Mouse (Mus musculus) hindbrain, postnatal 0 days (tissue): ENCODE results near the gene Iqgap2. TPM values are rescaled to one million over a fixed set of nuclear protein-coding genes. Genes with fewer than 3 reads are reported as not detected.

Experiments used
- ATAC-seq: fragments of 200-750 bp; cut with Nextera tagmentation; 2 replicates; pipeline ENCODE4 v1.8.0; 2017; ENCODE audit warnings: mild to moderate bottlenecking, moderate TSS enrichment, moderate library complexity
- DNase-seq: peaks from one replicate; pipeline ENCODE4 v3.0.0-alpha.2; 2015; ENCODE audit warnings: low spot score
- H3K27ac ChIP-seq: fragments of 300-500 bp; sonication (generic); 2 replicates; pipeline ENCODE4 v1.5.1; 2014; ENCODE audit warnings: mild to moderate bottlenecking
- H3K27me3 ChIP-seq: fragments of 300-500 bp; sonication (generic); 2 replicates; pipeline ENCODE4 v1.6.1; 2014; ENCODE audit warnings: low read length, mixed read lengths; ENCODE audit not compliant: insufficient read depth
- H3K36me3 ChIP-seq: fragments of 300-500 bp; sonication (generic); 2 replicates; pipeline ENCODE4 v1.6.1; 2014; ENCODE audit warnings: low read length, mixed read lengths; ENCODE audit not compliant: insufficient read depth
- H3K4me1 ChIP-seq: fragments of 300-500 bp; sonication (generic); 2 replicates; pipeline ENCODE4 v1.6.1; 2014; ENCODE audit warnings: antibody characterized with exemption, low read length, mixed read lengths; ENCODE audit not compliant: insufficient read depth
- H3K4me2 ChIP-seq: fragments of 300-500 bp; sonication (generic); 2 replicates; pipeline ENCODE4 v1.6.1; 2014; ENCODE audit warnings: low read depth, mild to moderate bottlenecking, low read length, moderate library complexity, mixed read lengths
- H3K4me3 ChIP-seq: fragments of 300-500 bp; sonication (generic); 2 replicates; pipeline ENCODE4 v1.5.1; 2014; ENCODE audit warnings: low read length
- H3K9ac ChIP-seq: fragments of 300-500 bp; sonication (generic); replicated peaks from 2 replicates; pipeline ENCODE4 v1.6.1; 2014; ENCODE audit warnings: mild to moderate bottlenecking, low read length, moderate library complexity, mixed read lengths
- H3K9me3 ChIP-seq: fragments of 300-500 bp; sonication (generic); 2 replicates; pipeline ENCODE4 v1.6.1; 2016; ENCODE audit warnings: low read length, mixed read lengths
- CTCF ChIP-seq: IDR thresholded peaks from 2 replicates; pipeline ENCODE4 v1.5.1; 2016; ENCODE audit warnings: antibody characterized with exemption, control low read depth, low read depth
- WGBS: fragments of 180-500 bp; shearing (Covaris S2); extraction: QIAGEN DNeasy Blood & Tissue Kit; methylation state at CpG from one replicate; pipeline ENCODE4 v1.1.7; 2014; 5-methylcytosine and 5-hydroxymethylcytosine counted together
- polyA plus RNA-seq: library from polyadenylated mRNA; unstranded; fragments of >200 nt; fragmentation: Nextera tagmentation; extraction: Ambion mirVana; gene quantifications from 2 replicates; pipeline ENCODE4 v1.2.1, GENCODE M21; 2015
- total RNA-seq: library from RNA; depleted of rRNA; stranded (reverse); fragments of >200 nt; gene quantifications from 2 replicates; pipeline ENCODE4 v1.2.3, GENCODE M21; 2014

The Iqgap2 gene
- total and polyA plus RNA-seq, 2 experiments from 2014 or later = 2.9 to 3.1 TPM

- Histone ChIP-seq H3K9me3 (no peaks in the 10 kb centered on the region), H3K4me2 (no peak overlapping the region), H3K27me3 (no peaks in the 10 kb centered on the region), H3K4me1 (peaks cover 9% of the 10 kb centered on the region; the same call in 1 of the 2 replicates), H3K27ac (no peak overlapping the region), H3K9ac (no peak overlapping the region), H3K4me3 (no peak overlapping the region), H3K36me3 (no peaks in the 10 kb centered on the region)
- WGBS = 63% methylated on average over 4 of the region's 4 CpGs
- no peak for TF ChIP-seq CTCF
- ATAC-seq = no peak
- no peak for DNase-seq
These were observed 19.7 kb downstream of the Iqgap2 start for GRCm38 (mm10) chr13:95871993-95872392.

DNA sequence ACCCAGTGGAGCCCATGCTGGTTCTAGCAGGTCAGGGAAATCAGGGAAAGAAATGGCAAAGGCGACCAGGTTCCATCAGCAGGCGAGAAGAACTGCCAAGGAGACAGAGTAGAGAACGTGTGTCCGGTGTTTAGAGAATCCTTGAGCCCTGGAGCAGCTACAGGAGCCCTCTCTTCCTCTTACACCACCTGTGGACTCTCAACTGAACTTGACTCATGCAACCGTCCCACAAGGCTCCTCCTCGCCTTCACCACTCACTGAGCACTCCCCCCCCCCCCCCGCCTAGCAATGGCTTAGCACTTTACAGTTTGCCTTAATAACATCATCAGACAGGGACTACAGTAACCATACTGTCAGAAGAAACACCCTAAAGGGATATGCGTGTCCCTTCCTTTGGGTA, 21.1 kb downstream of the Iqgap2 start:
- H3K4me1 ChIP-seq = peaks cover 9% of the 10 kb centered on the region; the same call in 1 of the 2 replicates
- no peaks in the 10 kb centered on the region for H3K27me3 ChIP-seq
- 88% methylated on average over 8 of the region's 8 CpGs for WGBS
- ATAC-seq = no peak
- no peak overlapping the region for H3K9ac ChIP-seq
- no peaks in the 10 kb centered on the region for H3K36me3 ChIP-seq
- no peak for DNase-seq
- no peak overlapping the region for H3K27ac ChIP-seq
- TF ChIP-seq CTCF = no peak
- no peaks in the 10 kb centered on the region for H3K9me3 ChIP-seq
- no peak overlapping the region for H3K4me2 ChIP-seq
- H3K4me3 ChIP-seq = no peak overlapping the region

DNA sequence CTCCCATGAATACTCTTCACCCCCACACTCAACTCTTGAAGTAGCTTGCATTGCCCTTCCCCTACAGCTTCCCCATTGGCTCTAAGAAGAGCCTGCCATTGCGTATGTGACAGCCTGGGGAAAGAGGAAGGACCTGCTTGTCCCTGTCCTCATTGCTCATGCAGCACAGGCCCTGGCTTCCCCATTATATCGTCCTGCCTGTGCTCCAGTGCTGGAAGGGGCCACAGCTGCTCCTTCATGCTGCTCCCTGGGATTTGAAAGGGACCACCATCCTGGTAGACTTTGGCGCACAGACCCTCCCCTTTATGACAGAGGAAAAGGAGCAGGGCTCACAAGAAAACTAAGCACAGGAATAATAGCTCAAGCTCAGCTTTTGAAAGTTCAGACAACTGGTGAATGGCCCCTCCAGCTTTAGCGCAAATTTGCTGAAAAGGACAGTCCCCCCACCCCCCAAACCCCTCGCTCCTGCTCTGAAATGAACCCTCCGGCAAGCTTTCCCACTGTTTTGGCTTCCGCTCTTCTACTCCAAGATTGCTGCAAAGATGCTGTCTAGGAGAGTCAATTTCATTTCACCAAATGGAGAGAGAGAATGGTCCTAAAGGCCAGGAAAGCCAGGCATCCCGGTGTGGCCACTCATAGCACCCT, 22.7 kb downstream of the Iqgap2 start:
- no peaks in the 10 kb centered on the region for H3K9me3 ChIP-seq
- no peaks in the 10 kb centered on the region for H3K27me3 ChIP-seq
- H3K4me3 ChIP-seq = no peak overlapping the region
- DNase-seq (peak; percentile 26), ATAC-seq (peak; percentile 60)
- no peaks in the 10 kb centered on the region for H3K36me3 ChIP-seq
- H3K9ac ChIP-seq = no peak overlapping the region; the same call in 1 of the 2 replicates
- 28% methylated on average over 8 of the region's 8 CpGs for WGBS
- H3K4me2 ChIP-seq = peak overlapping the region; percentile 28; the same call in 1 of the 2 replicates
- no peak for TF ChIP-seq CTCF
- H3K4me1 ChIP-seq = peaks cover 9% of the 10 kb centered on the region; the same call in 1 of the 2 replicates
- H3K27ac ChIP-seq = no peak overlapping the region

GRCm38 (mm10) chr13:95862201-95862600, 29.5 kb downstream of the Iqgap2 start:
- WGBS = 85% methylated on average over 8 of the region's 8 CpGs
- ATAC-seq (no peak), DNase-seq (no peak)
- Histone ChIP-seq H3K9me3 (no peaks in the 10 kb centered on the region), H3K9ac (no peak overlapping the region), H3K4me1 (no peaks in the 10 kb centered on the region), H3K4me3 (no peak overlapping the region), H3K36me3 (no peaks in the 10 kb centered on the region), H3K27ac (no peak overlapping the region), H3K27me3 (no peaks in the 10 kb centered on the region), H3K4me2 (no peak overlapping the region)
- TF ChIP-seq CTCF = no peak

GRCm38 (mm10) chr13:95859271-95859670, 32.5 kb downstream of the Iqgap2 start:
- WGBS = 68% methylated on average over 4 of the region's 4 CpGs
- ATAC-seq (no peak), DNase-seq (no peak)
- Histone ChIP-seq H3K4me1 (no peaks in the 10 kb centered on the region), H3K27ac (no peak overlapping the region), H3K27me3 (no peaks in the 10 kb centered on the region), H3K9me3 (no peaks in the 10 kb centered on the region), H3K36me3 (no peaks in the 10 kb centered on the region), H3K4me3 (no peak overlapping the region), H3K4me2 (no peak overlapping the region), H3K9ac (no peak overlapping the region)
- TF ChIP-seq CTCF = no peak

DNA sequence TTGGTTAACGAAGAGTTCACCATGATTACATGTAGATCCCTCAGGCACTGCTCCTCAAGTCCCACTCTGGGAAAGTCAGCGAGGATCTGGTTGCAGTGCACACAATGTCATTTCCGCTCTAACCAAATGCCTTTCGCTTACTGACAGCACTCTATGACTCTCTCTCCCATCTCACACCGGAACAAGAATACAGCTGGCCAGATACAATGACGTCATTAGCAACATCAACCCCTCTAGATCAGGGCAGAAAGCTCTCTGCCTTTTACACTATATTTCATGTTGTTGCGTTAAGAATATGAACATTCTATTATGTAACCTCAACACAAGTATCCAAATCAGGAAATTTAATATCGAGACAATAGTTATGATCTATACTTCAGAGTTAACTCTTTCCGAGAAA, 32.9 kb downstream of the Iqgap2 start:
- Histone ChIP-seq H3K9me3 (no peaks in the 10 kb centered on the region), H3K9ac (no peak overlapping the region), H3K27ac (no peak overlapping the region), H3K4me3 (no peak overlapping the region), H3K4me2 (no peak overlapping the region), H3K27me3 (no peaks in the 10 kb centered on the region), H3K4me1 (no peaks in the 10 kb centered on the region), H3K36me3 (no peaks in the 10 kb centered on the region)
- DNase-seq (no peak), ATAC-seq (no peak)
- TF ChIP-seq CTCF = no peak
- WGBS = 89% methylated on average over 9 of the region's 9 CpGs

GRCm38 (mm10) chr13:95855537-95855936, 36.2 kb downstream of the Iqgap2 start:
- Histone ChIP-seq H3K27me3 (no peaks in the 10 kb centered on the region), H3K4me1 (no peaks in the 10 kb centered on the region), H3K9me3 (no peaks in the 10 kb centered on the region), H3K4me2 (no peak overlapping the region), H3K27ac (no peak overlapping the region), H3K9ac (no peak overlapping the region), H3K36me3 (no peaks in the 10 kb centered on the region), H3K4me3 (no peak overlapping the region)
- ATAC-seq (no peak), DNase-seq (no peak)
- no peak for TF ChIP-seq CTCF
- WGBS = 84% methylated on average over 4 of the region's 4 CpGs
